Mouse (Mus musculus): ENCODE data around the gene Ckmt1. TPM values are rescaled to one million over a fixed set of nuclear protein-coding genes. Genes with fewer than 3 reads are reported as not detected.

The Ckmt1 gene
- polyA plus RNA-seq (2014; fragmentation: Illumina TruSeq; extraction: RNeasy Lipid Tissue Mini Kit (QIAGEN cat#74804); ENCODE audit: low read depth, low replicate concordance) = 524 TPM

DNA sequence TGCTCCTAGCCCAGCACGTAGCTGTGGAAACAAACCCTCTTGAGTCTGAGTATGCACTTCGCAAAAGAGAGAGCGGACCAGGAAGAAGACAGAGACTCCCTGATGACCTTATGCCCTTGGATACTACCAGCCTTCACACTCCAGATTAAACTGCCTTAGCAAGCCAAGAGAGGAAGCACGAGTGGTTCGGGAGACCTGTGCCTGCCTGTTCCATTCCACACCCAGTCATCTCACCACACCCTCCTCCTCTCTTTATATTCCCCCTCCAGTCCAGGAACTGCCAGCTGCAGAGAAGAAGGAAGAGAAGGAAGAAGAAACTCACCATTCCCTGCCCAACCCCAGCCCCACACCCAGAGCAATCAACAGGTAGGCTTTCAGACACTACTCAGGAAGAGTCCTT, at the start of gene Ckmt1:
Gene Ckmt1, plus strand, starts transcription at position 221 of the 400 bp plus-strand sequence.

DNA sequence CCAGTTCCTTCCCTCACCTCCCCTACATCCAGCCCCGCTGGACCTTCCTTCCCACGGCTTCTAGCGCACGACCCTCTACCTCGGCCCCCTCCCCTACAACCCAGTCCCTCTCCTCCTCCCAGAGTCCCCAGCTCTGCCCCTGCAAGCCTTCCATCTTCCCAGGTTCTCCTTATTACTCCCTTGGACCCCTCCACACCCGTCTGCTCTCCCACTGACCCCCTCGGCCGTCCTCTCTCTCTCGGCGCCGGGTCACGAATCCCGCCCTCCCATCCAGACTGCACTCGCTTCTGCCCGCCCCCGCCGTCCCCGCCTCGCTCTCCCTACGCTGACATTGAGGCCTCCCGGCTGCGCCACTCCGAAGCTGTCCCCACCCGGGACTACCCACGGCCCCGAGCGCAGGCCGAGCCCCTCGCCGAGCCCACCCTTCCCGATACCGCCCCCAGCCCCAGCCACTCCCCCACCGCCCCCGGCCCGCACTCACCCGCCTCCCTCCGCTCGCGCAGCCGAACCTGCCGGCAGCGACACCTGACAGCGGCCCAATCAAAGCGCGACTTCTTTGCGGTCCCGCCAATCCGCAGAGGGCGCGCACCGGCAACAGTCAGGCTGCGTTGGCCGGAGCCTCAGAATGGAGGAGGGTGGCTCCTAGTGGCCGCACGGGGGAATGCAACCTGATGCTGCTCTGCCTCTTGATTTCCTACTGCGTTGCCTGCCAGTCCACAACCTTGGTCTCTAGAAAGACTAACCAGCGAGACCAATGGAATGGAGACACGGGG, 2.5 kb upstream of the Ckmt1 start, which contains the start of gene Ppip5k1:
Gene Ppip5k1, minus strand, starts transcription at position 577 of the 773 bp plus-strand sequence.

DNA sequence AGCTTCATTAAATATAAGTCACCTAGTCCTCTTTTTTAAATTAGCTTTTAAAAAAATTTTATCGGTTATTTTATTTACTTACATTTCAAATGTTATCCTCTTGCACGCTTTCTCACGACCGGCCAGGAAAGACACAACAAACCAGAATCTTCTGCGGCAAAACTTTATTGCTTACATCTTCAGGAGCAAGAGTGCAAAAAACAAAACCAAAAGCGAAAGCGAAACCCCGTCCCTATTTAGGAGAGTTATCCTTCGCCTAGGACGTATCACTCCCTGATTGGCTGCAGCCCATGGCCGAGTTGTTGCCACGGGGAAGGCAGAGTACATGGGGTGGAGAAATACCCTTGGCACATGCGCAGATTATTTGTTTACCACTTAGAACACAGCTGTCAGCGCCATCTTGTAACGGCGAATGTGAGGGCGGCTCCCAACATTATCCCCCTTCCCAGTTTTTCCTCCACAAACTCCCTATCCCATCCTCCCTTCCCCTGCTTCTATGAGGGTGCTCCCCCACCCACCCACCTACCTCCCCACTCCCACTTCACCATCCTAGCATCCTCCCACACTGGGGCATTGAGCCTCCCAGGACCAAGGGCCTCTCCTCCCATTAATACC, 29.6 kb downstream of the Ckmt1 start, which contains the start of gene Strc:
Gene Strc, minus strand, starts transcription at position 208 of the 615 bp plus-strand sequence.

Other genes starting within 250 kb of the Ckmt1 start
- 0.19 TPM for gene Tgm7, start 247.9 kb upstream of the Ckmt1 start, polyA plus RNA-seq (2014; fragmentation: Illumina TruSeq; extraction: RNeasy Lipid Tissue Mini Kit (QIAGEN cat#74804); ENCODE audit: low read depth, low replicate concordance)
- gene Adal, start 217.3 kb upstream of the Ckmt1 start, polyA plus RNA-seq (2014; fragmentation: Illumina TruSeq; extraction: RNeasy Lipid Tissue Mini Kit (QIAGEN cat#74804); ENCODE audit: low read depth, low replicate concordance) = 23.8 TPM
- gene Lcmt2, start 217.1 kb upstream of the Ckmt1 start, polyA plus RNA-seq (2014; fragmentation: Illumina TruSeq; extraction: RNeasy Lipid Tissue Mini Kit (QIAGEN cat#74804); ENCODE audit: low read depth, low replicate concordance) = 4.4 TPM
- 121 TPM for gene Tubgcp4, start 187.1 kb upstream of the Ckmt1 start, polyA plus RNA-seq (2014; fragmentation: Illumina TruSeq; extraction: RNeasy Lipid Tissue Mini Kit (QIAGEN cat#74804); ENCODE audit: low read depth, low replicate concordance)
- gene Zscan29, start 186.6 kb upstream of the Ckmt1 start, polyA plus RNA-seq (2014; fragmentation: Illumina TruSeq; extraction: RNeasy Lipid Tissue Mini Kit (QIAGEN cat#74804); ENCODE audit: low read depth, low replicate concordance) = 27.1 TPM
- gene Trp53bp1, start 86.3 kb upstream of the Ckmt1 start, polyA plus RNA-seq (2014; fragmentation: Illumina TruSeq; extraction: RNeasy Lipid Tissue Mini Kit (QIAGEN cat#74804); ENCODE audit: low read depth, low replicate concordance) = 15.0 TPM
- gene Map1a, start 68.1 kb upstream of the Ckmt1 start, polyA plus RNA-seq (2014; fragmentation: Illumina TruSeq; extraction: RNeasy Lipid Tissue Mini Kit (QIAGEN cat#74804); ENCODE audit: low read depth, low replicate concordance) = 0.88 TPM
- gene Ppip5k1, start 2.3 kb upstream of the Ckmt1 start, polyA plus RNA-seq (2014; fragmentation: Illumina TruSeq; extraction: RNeasy Lipid Tissue Mini Kit (QIAGEN cat#74804); ENCODE audit: low read depth, low replicate concordance) = 34.6 TPM
- gene Strc, start 29.5 kb downstream of the Ckmt1 start, polyA plus RNA-seq (2014; fragmentation: Illumina TruSeq; extraction: RNeasy Lipid Tissue Mini Kit (QIAGEN cat#74804); ENCODE audit: low read depth, low replicate concordance) = not detected
- 1,508 TPM for gene Pdia3, start 56.1 kb downstream of the Ckmt1 start, polyA plus RNA-seq (2014; fragmentation: Illumina TruSeq; extraction: RNeasy Lipid Tissue Mini Kit (QIAGEN cat#74804); ENCODE audit: low read depth, low replicate concordance)
- gene Catsper2, start 56.1 kb downstream of the Ckmt1 start, polyA plus RNA-seq (2014; fragmentation: Illumina TruSeq; extraction: RNeasy Lipid Tissue Mini Kit (QIAGEN cat#74804); ENCODE audit: low read depth, low replicate concordance) = 2.7 TPM
- gene Ell3, start 86.6 kb downstream of the Ckmt1 start, polyA plus RNA-seq (2014; fragmentation: Illumina TruSeq; extraction: RNeasy Lipid Tissue Mini Kit (QIAGEN cat#74804); ENCODE audit: low read depth, low replicate concordance) = 13.1 TPM
- 102 TPM for gene Serf2, start 91.5 kb downstream of the Ckmt1 start, polyA plus RNA-seq (2014; fragmentation: Illumina TruSeq; extraction: RNeasy Lipid Tissue Mini Kit (QIAGEN cat#74804); ENCODE audit: low read depth, low replicate concordance)
- 47.8 TPM for gene Hypk, start 95.6 kb downstream of the Ckmt1 start, polyA plus RNA-seq (2014; fragmentation: Illumina TruSeq; extraction: RNeasy Lipid Tissue Mini Kit (QIAGEN cat#74804); ENCODE audit: low read depth, low replicate concordance)
- 0.22 TPM for gene Serinc4, start 99.1 kb downstream of the Ckmt1 start, polyA plus RNA-seq (2014; fragmentation: Illumina TruSeq; extraction: RNeasy Lipid Tissue Mini Kit (QIAGEN cat#74804); ENCODE audit: low read depth, low replicate concordance)
- 42.7 TPM for gene Mfap1b, start 116.4 kb downstream of the Ckmt1 start, polyA plus RNA-seq (2014; fragmentation: Illumina TruSeq; extraction: RNeasy Lipid Tissue Mini Kit (QIAGEN cat#74804); ENCODE audit: low read depth, low replicate concordance)
- 75.9 TPM for gene Mfap1a, start 149.0 kb downstream of the Ckmt1 start, polyA plus RNA-seq (2014; fragmentation: Illumina TruSeq; extraction: RNeasy Lipid Tissue Mini Kit (QIAGEN cat#74804); ENCODE audit: low read depth, low replicate concordance)
- gene Wdr76, start 149.0 kb downstream of the Ckmt1 start, polyA plus RNA-seq (2014; fragmentation: Illumina TruSeq; extraction: RNeasy Lipid Tissue Mini Kit (QIAGEN cat#74804); ENCODE audit: low read depth, low replicate concordance) = 17.8 TPM